Mouse (Mus musculus): ENCODE results near the gene Ntrk1.
"Not testable (repeated sequence)": the region's sequence is repeated elsewhere in the genome, so short reads cannot be mapped to it uniquely, and the experiment has no call there.

Ntrk1 gene

DNA sequence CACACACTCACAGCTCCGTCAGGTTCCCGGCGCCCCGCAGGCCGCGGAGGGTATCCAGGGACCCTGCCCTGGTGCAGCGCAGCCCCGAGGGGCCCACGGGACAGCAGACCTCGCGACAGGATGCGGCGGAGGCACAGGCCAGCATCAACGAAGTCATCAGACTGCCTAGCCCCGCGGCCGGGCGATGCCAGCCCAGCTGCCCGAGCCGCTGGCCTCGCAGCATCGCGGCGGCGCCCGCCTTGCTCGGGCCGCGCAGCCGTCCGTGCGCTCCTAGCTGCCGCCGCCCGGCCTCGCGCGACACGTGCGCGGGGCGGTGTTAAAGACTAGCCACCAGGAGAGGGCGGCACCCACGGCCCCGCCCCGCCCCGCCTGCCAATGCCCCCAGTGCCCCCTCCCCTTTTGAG is at the start of gene Ntrk1:
Gene Ntrk1, minus strand, starts transcription at position 241 of the 404 bp plus-strand sequence.
- peak; percentile 16 for DNase-seq (ENCODE audit: low read depth)

DNA sequence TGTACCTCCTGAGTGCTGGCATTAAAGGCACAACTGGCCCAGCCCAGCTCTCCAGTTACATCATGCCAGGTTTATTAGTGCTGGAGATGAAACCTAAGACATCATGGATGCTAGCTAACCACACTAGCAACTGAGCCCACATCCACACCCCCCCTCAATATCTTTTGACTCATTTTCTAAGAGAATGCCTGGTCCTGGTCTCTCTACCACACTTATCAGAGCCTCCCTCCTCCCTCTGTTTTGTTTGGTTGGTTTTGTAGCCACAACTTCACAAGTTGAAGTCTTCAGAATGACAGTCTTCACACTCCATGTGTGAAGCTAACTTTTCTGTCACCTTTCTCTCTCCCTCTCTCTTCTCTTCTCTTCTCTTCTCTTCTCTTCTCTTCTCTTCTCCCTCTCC is 45.9 kb upstream of the Ntrk1 start:
- DNase-seq (ENCODE audit: low read depth): no peak

DNA sequence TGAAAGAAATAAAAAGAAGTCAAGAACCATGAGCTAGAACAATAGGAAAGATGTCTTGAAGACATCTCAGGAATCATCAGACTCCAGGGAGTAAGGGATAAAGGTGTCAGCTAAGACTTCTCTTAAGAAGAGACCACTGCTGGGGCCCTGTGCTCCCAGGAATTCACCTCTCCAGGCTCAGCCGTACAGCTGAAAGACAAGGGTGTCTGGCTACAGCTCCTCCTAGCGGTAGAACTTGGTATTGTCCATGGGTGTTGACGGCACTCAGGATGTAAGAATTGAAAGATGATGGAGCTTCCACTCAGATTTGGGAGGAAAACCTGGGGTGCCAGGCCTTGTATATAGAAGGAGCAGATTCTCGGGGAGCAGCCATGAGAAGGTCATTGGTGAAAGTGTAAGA is 43.7 kb upstream of the Ntrk1 start:
- peak; percentile 89 for DNase-seq (ENCODE audit: low read depth)

DNA sequence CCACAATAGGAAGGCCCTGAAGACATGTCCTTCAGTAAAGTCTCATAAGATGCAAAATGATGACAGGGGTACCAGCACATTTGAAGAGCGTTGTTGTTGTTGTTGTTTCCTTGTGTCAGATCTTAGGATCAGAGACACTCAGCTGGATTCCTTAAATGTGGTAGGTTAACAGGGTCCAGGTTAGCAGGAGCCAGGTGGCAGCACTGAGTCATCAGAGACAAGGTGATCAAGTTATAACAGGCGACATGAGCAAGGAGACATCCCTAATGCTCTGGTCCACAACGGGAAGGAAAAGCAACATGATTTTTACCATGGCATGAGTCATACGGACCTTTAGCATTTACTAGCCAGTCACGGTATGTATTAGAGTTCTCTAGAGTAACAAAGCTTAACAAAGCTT is 38.5 kb upstream of the Ntrk1 start:
- DNase-seq (ENCODE audit: low read depth): peak; percentile 78

DNA sequence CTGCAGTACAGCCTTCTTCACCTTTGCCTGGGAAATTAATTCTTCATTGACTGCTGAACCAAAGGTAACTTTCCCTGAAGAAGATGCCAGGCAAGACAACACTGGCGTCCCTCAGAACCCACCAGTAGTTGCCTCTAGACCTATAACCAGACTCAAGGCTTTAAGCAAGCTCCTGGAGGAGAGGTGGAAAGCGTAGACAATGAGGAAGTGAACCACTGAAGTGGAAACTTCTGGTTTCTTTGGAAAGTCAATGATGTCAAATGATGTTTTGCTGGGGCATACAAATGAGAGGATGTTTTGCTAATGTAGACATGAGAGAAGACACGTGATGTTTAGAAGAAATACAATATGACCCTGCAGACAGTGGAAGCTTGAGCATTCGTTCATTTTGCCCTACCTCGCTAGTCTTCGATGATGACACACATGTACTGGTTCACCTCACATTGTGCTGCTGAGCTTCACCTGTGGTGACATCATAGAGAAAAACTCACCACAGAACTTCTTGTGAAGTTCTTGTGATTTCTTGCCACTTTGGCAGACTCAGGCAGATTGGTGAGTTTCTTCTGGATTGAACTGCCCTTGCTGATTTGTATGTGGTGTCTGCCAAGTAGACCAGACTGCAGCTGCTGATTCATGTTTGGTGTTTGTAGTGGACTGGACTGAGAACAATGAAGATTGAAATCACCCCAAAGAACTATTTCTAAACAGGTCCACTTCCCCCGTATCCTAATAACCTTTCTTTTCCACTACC is 37.3 kb upstream of the Ntrk1 start:
- DNase-seq (ENCODE audit: low read depth): no peak

DNA sequence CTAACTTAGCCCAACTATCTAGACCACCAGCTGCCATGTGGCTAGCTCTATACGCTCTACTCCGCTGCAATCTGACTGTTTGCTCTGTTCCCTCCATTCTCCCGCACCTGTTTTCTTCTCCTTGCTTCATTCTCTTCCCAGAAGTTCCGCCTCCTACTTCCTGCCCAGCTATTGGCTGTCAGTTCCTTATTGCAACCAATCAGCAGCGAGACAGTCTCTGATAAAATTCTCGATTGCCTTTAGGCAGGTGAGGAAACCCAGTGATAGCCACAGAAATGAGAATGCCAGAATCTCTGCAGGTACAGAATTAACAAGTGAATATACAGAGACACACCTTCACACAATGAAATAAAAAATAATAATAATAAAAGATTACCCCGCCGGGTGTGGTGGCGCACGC is 34.1 kb upstream of the Ntrk1 start:
- no peak for DNase-seq (ENCODE audit: low read depth)

DNA sequence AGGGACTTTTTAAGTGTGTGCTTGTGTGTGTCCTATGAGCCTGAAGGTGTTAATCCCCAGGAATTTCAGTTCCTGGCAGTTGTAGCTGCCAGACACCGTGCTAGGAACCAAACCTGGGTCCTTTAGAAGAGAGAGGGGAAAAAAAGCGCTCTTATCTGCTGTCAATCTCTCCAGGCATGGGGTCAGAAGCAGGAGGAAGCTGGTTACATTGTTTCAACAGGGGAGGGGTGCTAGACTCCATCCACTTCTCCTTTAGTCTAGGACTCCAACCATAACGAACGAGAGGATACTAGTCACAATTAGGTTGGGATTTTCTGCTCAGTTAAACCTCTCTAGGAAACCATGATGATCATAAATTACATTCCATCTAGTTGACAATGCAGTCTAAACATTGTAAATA is 33.5 kb upstream of the Ntrk1 start:
- no peak for DNase-seq (ENCODE audit: low read depth)

DNA sequence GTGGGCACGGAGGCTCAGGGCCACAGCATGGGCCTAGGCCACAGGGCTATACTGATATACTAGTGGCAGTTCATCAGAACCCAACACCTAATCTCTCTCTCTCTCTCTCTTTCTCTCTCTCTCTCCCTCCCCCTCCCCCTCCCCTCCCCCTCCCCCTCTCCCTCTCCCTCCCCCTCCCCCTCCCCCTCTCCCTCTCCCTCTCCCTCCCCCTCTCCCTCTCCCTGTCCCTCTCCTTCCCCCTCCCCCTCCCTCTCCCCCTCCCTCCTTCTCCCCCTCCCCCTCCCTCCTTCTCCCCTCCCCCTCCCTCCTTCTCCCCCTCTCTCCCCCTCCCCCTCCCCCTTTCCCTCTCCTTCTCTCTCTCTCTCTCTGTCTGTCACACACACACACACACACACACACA is 29.2 kb upstream of the Ntrk1 start, which contains the start of gene Pear1:
Gene Pear1, minus strand, starts transcription at position 101 of the 400 bp plus-strand sequence.
- not testable (repeated sequence) for DNase-seq (ENCODE audit: low read depth)

DNA sequence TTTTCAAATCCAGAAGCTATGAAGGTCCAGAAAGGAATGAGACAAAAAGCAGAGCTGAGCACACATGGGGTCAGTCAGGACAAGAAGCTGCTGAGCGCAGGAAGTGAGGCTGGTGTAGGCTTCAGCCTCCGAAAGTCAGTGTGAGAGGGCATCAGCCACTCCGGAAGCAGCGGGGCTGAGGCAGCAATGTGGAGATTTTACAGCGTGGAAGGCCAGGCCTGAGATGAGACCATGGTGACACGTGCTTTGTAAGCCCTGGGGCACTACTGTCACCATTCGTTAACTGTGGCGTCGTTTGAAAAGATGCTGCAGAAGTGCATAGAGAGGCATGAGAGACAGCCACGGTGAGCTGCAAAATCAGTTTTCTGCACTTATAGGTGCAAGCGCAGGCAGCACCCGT is 23.3 kb upstream of the Ntrk1 start:
- DNase-seq (ENCODE audit: low read depth): no peak

DNA sequence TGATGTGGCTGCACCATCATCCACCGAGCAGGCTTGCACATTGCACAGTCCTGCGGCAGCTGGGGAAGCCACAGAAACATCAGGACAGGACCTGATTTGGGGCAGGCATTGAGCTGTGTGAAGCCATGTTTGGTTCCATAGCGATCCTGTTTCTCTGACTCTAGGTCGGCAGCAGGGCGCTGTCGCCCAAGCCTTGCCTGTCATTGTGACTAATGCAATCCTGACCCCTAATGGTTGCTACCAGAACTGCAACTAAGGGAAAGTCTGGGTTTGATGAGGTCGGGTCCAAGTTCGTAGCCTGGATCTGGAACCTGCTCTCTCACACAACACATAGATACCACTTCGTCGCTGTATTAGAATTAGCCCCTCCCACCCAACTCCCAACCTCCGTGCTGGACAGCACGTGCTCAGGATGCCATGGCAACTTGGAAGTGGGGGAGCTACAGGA is 21.7 kb upstream of the Ntrk1 start:
- peak; percentile 90 for DNase-seq (ENCODE audit: low read depth)

DNA sequence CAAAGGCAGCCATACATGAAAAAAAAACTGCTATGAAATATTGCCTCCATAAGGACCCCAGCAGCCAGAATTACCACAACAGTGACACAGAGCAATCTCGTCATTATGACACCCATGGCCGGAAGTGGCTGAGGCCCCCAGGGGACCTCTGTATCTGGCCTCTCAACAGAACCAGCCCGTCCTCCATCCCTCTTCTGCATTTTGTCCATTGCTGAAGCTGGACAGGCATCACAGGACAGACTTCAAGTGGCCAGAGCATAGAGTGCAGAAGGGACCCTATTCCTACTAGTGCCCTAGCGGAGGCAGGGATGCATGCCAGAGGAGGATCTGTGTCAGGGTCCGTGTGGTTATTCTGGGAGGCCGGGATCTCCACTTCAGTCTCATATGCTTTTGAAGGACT is 21.2 kb upstream of the Ntrk1 start:
- DNase-seq (ENCODE audit: low read depth): no peak

DNA sequence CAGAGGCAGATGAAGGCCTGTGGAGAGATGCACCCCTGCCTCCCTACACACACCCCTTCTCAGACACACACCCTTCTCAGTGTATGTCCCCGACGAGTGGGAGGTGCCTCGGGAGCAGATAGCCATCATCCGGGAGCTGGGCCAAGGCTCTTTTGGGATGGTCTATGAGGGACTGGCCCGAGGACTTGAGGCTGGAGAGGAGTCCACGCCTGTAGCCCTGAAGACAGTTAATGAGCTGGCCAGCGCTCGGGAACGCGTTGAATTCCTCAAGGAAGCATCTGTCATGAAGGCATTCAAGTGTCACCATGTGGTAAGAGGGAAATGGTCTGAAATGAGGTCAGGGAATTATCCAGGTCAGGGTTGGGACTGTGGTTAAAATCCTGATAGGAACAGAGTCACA is 17.9 kb upstream of the Ntrk1 start:
- DNase-seq (ENCODE audit: low read depth): no peak

DNA sequence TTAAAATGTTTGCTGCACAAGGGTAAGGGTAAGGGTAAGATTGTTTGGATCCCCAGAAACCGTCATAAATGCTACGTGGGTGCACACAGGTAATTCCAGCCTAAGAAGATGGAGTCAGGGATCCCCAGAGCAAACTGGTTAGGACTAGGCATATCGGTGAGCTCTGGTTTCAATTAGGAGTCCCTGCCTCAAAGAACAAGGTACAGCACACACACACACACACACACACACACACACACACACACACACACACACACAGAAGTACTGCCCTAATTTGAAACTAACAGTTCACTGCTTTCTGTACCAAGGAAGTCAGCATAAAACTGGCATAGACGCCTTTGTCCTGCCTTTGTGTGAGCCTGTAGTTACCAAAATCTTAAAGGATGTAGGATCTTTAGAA is 17.5 kb upstream of the Ntrk1 start:
- no peak for DNase-seq (ENCODE audit: low read depth)

DNA sequence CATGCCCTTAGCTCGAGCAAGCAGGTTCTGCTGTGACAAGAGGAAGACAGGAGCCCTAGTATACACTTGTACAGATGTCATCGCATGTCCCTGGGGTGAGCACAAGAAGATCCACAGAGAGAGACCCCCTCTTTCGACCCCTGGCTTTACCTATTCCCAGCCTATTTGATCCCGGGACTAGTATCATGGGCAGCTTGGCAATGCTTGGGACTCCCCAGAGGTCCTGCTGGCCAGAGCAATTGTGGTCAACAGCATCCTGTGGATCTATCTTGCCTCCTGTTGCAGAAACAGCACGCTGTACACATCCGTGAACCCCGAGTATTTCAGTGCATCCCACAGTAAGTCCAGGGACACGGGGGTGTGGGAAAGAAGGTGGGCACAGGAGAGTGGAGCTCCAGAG is 16.3 kb upstream of the Ntrk1 start:
- DNase-seq (ENCODE audit: low read depth): no peak

DNA sequence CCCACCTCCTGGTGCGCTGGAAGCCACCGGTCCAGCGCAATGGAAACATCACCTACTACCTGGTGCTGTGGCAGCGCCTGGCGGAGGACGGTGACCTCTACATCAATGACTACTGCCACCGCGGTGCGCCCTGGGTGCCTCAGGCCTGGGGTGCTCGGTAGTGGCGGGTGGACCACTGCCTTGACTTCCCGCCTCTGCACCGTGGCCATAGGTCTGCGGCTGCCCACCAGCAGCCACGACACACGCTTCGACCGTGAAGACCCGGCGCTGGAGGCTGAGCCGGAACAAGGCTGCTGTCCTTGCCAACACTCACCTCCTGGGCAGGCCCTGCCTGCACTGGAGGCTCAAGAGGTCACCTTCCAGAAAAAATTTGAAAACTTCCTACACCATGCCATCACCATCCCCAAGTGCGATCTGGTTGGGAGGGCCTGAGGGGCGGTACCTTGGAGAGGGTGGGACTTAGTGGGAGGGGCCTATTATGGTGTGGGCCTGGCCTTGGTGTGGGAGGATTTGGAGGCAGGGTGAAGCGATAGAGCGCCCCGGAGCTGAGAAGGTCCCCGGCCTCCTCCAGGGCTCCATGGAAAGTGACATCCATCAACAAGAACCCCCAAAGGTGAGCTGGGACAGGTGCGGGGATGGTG is 14.5 kb upstream of the Ntrk1 start:
- no peak for DNase-seq (ENCODE audit: low read depth)

DNA sequence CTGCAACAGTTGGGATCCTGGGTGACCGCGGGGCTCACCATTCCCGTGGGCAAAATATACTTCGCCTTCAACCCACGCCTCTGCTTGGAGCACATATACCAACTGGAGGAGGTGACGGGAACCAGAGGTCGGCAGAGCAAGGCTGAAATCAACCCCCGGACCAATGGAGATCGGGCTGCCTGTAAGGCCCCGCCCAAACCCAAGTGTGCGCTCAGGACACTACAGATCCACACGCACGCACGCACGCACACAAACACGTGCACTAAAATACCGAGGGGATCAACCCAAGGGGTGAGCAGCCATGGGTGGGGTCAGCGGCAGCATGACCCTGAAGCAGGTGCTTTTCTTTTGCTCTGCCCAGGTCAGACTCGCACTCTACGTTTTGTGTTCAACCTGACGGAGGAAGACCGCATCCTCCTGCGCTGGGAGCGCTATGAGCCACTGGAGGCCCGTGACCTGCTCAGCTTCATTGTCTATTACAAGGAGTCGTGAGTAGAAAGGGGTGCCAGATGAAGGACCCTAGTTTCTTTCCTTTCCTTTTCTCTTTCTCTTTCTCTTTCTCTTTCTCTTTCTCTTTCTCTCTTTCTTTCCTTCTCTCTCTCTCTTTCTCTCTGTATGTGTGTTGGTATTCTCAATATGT is 9.2 kb upstream of the Ntrk1 start:
- DNase-seq (ENCODE audit: low read depth): no peak

DNA sequence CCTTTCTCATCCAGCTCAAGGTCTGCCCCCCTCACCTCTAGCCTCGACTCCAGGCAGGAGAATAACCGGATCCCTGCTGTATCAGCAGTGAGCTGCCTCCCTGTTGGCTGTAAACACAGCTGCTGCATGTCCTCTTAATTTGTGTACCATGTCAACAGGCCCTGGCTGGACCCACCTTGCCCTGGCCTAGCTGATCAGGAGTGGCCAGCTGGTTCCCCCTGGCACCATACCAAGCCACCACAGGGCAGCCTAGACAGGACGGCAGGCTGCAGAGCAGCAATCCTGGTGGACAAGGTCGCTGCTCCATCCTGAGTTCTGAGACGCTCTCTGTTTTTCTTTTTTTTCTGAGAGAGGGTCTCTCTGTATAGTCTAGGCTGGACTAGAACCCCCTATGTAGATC is 6.7 kb upstream of the Ntrk1 start:
- DNase-seq (ENCODE audit: low read depth): no peak

DNA sequence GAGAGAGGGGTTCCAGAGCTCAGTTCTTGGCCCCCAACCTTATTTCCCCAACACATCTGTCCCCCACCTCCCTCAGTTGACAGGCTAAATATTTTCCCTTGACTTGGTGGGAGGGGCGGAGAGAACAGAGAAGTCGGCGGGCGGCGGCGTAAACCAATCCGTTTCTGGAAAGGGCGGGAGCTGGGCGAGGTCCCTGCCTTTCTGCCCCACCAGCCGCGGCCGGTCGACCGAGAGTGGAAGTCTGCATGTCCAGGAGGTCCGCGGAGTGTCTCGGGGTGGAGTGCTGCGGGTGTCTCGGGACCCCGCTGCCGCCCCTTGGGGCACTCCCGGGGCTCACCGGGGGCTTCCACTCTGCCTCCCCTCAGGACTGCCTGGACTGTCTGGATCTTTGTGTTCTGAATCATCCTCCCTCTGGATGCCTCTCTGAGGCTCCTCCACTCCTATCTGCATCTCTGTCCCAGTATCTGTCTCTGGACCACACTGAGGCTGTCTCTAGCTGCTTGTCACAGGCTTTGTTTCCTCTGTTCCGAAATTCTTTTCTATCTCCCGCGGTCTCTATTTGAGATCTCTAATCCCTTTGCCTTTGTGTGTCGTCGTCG is 1.9 kb upstream of the Ntrk1 start, which contains the start of gene Insrr:
Gene Insrr, plus strand, starts transcription at position 216 of the 599 bp plus-strand sequence.
- no peak for DNase-seq (ENCODE audit: low read depth)

DNA sequence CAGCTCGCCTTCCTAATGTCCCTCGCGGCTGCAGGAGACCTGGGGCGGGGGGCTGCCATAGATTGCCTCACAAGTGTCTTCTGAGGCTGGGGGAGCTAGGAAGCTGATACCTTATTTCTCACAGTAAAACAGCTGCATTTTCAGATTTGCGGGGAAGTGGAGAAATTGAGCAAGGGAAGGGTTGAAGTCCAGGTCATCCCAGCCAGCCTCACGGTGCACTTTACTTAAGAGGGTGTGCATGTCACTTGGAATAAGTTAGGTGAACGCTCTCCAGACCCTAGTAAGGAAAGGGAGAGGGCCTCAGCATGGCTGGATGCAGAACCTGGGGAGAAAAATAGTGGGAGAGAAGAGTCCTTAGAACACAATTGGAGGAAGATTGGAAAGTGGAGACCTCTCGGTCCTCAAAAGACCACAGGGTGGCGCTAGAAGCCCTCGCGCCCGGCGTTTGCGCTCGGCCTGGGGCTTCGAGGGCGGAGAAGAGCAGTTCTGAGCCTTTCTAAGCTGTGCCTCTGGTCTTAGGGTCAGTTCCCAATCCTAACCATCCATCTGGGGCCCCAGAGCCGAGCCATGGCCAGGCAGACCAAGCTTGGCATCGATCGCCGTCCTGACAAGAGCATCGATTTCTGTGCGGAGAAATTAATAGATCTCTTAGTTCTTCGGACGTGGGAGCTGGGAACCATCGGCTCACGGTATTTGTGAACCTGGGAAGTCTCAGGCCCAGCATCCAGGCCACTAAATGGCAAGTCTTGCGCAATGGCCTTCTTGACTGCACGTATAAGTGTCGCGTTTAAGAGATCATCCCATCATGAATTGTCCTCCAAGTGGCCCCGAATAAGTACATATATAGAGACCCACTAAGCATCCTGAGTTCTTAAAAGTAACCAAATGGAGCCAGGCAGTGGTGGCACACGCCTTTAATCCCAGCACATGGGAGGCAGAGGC is 645 bp upstream of the Ntrk1 start:
- DNase-seq (ENCODE audit: low read depth): peak; percentile 67

DNA sequence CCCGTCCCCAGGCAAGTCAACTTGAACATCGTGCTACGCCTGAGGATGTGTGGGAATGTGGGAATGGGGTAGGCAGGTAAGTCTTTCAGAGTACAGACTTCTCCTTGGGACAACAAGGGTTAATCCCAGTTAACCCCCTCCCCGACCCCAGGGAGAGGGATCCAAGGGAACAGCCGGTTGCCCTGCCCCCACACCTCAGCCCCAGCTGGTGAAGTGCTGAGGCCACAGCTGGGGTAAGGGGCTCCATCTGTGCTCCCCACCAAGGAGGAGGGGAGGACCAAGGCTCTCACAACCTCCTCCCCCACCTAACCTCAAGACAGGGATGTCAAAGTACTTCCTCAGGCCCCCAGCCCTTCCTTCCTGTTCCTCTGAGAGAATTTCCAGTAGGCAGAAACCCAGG is 5.2 kb downstream of the Ntrk1 start:
- no peak for DNase-seq (ENCODE audit: low read depth)

DNA sequence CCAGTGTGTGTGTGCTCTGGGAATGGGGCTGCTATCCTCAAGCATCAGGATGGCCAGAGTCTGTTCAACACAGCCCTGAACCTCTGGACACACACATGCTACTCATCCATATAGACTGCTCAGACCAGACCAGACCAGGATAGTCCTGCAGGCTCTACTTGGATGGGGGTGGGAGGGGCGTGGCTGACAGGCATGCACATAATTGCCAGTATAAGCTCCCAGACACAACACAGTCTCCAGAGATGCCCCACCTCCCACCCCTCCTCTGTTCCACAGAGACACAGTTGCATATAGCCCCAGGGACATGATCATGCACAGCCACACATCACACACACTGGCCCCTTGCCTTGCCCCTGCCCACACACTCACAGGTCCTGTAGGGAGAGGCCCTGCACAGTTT is 5.7 kb downstream of the Ntrk1 start:
- DNase-seq (ENCODE audit: low read depth): no peak
